Mouse (Mus musculus) T-helper 17 cell (primary cell): Measurements from ENCODE around the gene D6Wsu163e.

Source experiments
- in situ Hi-C, 2 experiments: fragments of 300-600 bp; cut with MboI, MseI; formaldehyde crosslinking; loops; 1 replicate in 1 of 2; 2 replicates in 1 of 2; pipeline ENCODE4 v1.15.1; 2025; ENCODE audit warnings: high pct_unique_total_duplicates in 2 of 2

Gene D6Wsu163e

DNA sequence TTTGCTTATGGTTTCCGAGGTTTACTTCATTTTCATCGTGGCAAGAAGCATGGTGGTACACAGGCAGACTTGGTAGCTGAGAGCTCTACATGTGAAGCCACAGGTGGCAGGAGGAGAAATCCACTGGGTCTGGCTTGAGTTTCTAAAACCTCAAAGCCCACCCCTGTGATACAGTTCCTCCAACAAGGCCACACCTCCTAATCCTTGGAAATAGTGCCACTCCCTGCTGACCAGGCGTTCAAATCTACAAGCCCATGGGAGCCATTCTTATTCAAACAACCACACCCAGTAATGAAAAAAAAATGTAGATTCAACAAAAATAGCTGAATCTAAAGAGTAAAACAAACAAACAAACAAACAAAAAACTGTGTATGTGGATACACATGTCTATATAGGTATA is 65.9 kb downstream of the D6Wsu163e start:
- in situ Hi-C loops, result no loop called here

DNA sequence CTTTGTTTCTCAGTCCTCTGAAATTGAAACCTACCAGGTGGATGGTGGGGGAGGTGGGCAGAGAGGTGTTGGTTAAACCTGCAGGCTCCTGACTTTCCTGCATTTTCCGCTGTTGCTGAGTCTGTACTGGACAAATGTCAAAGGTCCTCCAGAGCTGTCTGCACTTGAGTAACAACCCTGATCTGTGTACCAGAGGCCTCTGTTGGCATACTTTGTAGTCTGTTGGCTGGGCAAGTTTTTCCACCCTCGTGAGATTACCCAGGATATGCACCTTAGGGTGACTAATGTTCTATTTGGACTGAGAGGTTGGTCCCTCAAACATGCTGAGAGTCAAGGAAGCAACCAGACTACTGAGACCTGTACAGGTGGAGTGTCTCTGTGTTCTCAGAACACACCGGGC is 66.8 kb downstream of the D6Wsu163e start:
- in situ Hi-C loops, result no loop called here

DNA sequence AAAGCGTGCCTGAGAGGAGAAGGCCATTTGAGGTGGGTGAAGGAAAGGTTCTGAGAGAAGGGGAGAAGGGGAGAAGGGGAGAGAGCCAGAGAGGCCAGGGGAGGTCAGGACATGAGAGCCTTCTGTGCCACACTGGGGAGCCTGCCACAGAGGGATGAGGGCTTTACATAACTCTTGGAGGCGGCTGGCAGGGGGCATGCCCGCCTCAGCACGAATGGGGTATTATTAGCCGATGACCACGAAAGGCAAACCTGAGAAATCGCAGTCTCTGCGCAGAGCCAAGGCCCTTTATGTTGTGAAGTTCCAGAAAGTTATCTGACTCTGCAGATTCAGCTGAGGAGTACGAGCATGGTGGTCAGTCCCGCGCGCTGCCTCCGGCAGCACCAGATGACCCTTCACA is 70.3 kb downstream of the D6Wsu163e start:
- in situ Hi-C loops, result no loop called here

DNA sequence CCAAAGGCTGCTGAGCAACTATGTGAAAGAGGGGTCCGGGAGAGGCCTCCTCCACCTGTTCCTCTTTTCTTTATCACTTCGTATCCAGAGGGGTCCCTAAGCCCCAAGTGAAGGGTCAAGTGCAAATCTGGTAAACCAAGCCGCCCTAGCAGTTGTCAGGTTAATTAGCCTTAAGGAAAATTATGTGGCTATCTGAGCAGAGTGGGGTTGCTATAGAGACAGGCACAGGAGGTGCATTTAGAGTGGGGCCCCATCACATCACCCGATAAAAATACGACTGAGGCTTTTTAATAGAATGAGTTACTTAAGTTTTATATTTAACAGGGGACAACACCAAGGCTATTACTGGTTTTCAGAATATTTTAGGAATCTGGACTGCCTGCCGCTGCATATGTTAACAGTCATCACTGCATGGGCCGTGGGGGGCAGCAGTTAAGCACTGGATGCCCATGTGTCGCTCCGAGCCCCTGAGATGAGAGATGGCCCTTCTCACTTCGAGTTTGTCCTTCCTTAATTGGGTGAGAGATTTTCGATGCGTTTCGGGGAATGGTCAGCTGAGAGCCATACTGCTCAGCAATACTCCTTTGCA is 72.3 kb downstream of the D6Wsu163e start:
- in situ Hi-C loops, result no loop called here

DNA sequence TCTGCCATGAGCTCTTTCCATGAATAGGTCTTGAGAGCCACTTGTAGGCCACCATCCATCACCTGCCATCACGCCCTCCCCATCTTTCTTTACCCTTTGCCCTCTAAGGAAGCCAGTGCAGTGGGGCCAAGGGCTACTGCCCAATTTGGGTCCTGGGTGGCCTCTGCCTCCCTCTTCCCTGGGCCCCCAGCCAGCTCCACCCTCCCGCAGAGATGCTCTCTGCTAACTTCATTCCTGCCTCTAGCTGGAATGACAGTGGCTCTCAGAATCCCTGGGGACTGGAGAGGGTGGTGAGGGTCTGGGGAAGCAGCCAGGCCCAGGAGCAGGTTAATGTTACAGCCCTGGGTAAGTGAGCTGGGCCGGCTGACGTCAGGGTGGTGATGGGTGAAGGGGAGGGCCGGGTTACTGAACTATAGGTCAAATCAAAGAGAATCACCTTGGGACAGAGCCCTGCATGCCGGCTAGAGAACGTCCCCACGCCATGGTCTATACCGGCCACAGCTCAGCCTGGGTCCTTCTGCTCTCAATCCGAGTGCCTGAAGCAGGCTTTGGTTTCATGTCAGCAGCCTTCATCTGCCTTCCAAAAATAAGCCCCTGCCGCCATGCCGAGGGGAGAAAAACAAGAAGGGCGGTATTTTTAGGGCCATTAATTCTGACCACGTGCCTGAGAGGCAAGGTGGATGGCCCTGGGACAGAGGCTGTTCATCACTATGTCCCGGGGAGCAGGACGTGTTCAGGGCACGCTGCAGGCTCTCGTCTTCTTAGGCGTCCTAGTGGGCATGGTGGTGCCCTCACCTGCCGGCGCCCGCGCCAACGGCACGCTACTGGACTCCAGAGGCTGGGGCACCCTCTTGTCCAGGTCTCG is 75.4 kb downstream of the D6Wsu163e start, which contains the start of gene Fgf6:
Gene Fgf6 (plus strand): TSS at position 681 of the 865 bp plus-strand sequence.
- in situ Hi-C loops, result no loop called here

DNA sequence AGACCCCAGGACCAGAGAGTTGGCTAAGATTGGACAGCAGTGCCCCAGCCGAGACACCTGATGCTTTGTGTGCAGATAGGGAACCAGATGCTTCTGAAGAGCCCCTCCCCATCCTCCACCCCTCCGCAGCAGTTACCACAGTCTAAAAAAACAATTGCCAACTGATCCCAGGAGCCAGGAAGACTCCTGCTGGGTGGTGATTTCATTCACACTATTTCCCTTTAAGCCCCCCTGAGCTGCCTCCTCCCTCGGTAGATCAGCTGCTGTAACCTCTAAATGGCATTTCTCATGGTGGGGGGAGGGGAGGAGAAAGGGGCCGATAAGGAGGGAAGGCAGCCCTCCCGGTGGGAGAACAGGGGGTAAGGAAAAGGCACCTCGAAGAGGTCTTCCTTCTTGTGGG is 79.5 kb downstream of the D6Wsu163e start:
- in situ Hi-C loops, result no loop called here

DNA sequence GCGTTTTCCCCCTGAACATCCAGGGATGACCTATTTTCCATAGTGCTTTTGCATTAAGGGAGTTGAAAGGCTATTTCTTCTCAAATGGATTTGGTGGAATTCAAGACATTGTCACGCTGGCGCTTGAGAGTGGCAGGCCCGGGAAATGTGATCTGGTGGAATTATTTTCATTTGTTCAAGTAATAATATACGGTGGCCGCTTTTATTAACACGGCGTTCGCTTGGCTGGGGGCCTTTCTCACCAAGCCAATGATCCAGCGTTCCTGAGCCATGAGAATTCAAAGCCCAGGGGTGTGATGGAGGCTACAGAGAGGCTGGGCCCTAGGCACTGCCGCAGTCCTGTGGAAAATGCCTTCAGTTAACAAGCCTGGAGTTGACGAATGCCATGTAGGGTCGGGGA is 80.7 kb downstream of the D6Wsu163e start:
- in situ Hi-C loops, result no loop called here

DNA sequence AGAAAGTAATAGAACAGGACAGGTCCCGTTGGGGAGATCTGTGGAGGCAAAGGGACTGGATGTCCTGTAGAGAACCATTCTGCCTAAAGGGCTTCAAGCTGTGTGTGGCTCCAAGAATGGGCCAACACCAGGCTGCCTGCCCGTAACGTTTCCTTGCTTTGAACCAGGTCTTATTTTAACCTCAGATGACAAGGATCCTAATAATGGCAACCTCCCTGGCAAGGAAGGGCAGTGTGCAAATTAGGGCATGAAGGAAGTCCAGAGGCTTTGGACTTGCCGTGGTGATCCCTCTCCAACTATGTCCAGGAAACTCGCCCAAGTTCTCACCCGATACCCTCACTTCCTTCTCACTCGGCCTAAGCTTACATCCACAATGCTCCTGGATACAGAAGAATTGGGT is 85.1 kb downstream of the D6Wsu163e start:
- in situ Hi-C loops, result no loop called here
